Mouse (Mus musculus): ENCODE measurements around the gene Ndufb4. TPM values are rescaled to one million over a fixed set of nuclear protein-coding genes. Genes with fewer than 3 reads are reported as not detected.

Ndufb4 gene
- polyA plus RNA-seq, 1 experiment = not detected

DNA sequence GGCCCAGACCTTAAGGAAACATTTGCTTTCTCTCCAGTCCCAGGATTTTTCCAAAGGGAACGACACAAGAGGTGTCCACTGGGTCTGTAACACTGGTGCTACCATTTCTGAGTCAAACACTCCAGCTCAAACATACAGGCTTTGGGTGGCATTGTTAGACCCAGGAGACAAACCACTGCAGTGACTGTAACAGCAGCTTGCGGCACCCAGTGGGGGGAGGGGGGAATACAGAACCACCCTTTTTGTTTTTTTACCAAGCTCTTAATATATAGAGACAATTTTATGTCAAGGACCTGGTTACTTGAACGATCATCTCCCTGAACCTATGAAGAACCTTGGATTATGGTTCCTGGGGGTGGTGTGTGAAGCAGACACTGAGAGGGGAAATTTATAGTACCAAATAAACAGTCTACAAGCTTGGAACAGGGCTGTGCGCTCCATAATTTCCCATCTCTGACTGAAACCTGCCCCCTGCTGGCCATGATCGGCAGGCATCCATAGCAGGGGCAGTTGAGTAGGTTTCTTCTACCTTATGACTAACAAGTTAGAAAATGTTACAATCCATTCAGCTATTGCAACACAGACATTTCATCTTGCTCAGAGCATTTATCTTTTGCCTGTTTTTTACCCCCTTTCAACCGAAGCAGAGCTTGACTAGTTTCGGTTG, 28.2 kb upstream of the Ndufb4 start:
- TF ChIP-seq POLR2A (IDR thresholded peaks at IDR 0.05; ENCODE audit: insufficient read depth, low read depth, low read length) = no peak
- TF ChIP-seq CTCF (IDR thresholded peaks at IDR 0.05; ENCODE audit: insufficient read depth, low read depth, low read length) = peak; percentile 69; the same call in 1 of the 2 replicates
- H3K27ac ChIP-seq (ENCODE audit: insufficient read depth, low read depth, low read length) = peak overlapping the region; percentile 92
- 19% methylated on average over 7 of the region's 7 CpGs for WGBS
- H3K4me1 ChIP-seq (ENCODE audit: control insufficient read depth, insufficient read depth, low read length) = peaks cover 25% of the 10 kb centered on the region
- no peak overlapping the region for H3K4me3 ChIP-seq (ENCODE audit: insufficient read depth, low read depth, low read length)

DNA sequence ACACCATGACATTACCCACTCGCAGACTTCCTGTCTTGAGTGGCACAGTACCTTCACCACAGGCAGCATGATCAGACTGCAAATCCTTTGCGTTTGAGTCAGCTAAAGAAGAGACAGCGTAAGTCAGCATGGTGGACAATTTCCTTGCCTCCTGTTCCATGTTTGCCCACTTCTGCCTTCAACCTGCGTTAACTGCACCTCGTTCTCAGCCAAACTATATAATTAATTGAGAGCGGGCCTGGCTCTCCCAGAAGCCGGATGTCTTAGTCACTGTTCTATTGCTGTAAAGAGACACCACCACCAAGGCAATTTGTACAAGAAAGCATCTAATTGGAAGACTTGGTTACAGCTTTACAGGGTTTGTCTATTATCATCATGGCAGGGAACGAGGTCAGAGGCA, 26.6 kb upstream of the Ndufb4 start:
- H3K4me3 ChIP-seq (ENCODE audit: insufficient read depth, low read depth, low read length) = no peak overlapping the region
- WGBS = 21% methylated on average over 8 of the region's 8 CpGs

DNA sequence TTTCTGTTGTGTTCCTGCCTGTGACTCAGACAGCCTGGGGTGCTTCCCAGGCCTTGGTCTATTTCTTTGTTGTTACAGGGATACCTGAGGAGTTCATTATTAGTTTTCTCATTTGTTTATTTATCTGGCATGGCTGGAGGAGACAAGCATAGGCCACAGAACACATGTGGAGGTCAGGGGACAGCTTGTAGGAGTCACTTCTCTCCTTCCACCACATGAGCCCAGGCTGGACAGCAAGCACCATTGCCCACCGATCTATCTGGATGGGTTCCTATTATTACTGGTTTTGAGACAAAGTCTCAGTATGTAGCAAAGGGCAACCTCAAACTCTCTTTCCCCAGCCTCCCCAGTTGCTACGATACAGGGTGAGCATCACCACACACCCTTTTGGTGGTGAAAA, 26.0 kb upstream of the Ndufb4 start:
- Histone ChIP-seq H3K4me1 (ENCODE audit: control insufficient read depth, insufficient read depth, low read length) (peaks cover 28% of the 10 kb centered on the region), H3K27ac (ENCODE audit: insufficient read depth, low read depth, low read length) (peak overlapping the region; percentile 86), H3K4me3 (ENCODE audit: insufficient read depth, low read depth, low read length) (no peak overlapping the region)
- 31% methylated on average over 2 of the region's 2 CpGs for WGBS
- TF ChIP-seq POLR2A (IDR thresholded peaks at IDR 0.05; ENCODE audit: insufficient read depth, low read depth, low read length) (no peak), CTCF (IDR thresholded peaks at IDR 0.05; ENCODE audit: insufficient read depth, low read depth, low read length) (no peak)

More for the DNA sequence above, 26.6 kb upstream of the Ndufb4 start:
- Histone ChIP-seq H3K4me1 (ENCODE audit: control insufficient read depth, insufficient read depth, low read length) (peaks cover 27% of the 10 kb centered on the region), H3K27ac (ENCODE audit: insufficient read depth, low read depth, low read length) (peak overlapping the region; percentile 81)
- TF ChIP-seq POLR2A (IDR thresholded peaks at IDR 0.05; ENCODE audit: insufficient read depth, low read depth, low read length) (no peak), CTCF (IDR thresholded peaks at IDR 0.05; ENCODE audit: insufficient read depth, low read depth, low read length) (no peak)

DNA sequence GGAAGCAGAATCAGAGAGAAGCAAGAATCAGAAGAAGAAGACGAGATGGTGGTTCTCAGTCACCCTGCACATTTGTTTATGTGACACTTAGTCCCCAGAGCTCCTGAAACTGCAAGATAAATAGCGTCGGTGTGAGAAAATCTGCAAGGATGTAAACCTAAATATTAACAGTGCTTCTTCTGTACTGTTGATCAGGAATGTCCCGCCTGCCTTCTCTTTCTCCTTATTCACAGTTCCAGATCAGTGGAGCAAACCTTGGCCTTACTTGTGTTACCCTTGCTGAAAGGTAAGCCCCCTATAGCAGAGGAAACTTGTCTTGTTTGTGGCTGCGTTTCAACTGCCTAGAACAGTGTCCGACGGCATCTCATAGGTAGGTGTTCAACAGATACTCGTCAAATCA, 23.3 kb upstream of the Ndufb4 start:
- no peak for TF ChIP-seq CTCF (IDR thresholded peaks at IDR 0.05; ENCODE audit: insufficient read depth, low read depth, low read length)
- no peak for TF ChIP-seq POLR2A (IDR thresholded peaks at IDR 0.05; ENCODE audit: insufficient read depth, low read depth, low read length)
- Histone ChIP-seq H3K4me3 (ENCODE audit: insufficient read depth, low read depth, low read length) (no peak overlapping the region), H3K27ac (ENCODE audit: insufficient read depth, low read depth, low read length) (no peak overlapping the region), H3K4me1 (ENCODE audit: control insufficient read depth, insufficient read depth, low read length) (peaks cover 13% of the 10 kb centered on the region)
- 78% methylated on average over 8 of the region's 8 CpGs for WGBS

DNA sequence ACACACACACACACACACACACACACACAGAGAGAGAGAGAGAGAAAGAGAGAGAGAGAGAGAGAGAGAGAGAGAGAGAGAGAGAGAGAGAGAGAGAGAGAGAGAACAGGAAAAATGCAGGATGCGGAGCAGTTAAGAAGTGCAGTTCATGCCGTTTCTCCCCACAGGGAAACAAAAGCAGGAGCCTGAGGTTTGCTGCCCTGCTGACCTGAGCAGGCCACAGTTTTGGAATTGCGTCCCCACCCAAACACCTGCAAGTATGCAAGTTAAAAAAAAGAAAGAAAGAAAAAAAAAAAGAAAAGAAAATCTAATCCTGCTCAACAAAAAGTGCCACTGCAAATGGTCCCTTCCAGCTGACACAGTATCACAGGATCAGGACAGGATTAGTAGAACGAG, 22.4 kb upstream of the Ndufb4 start:
- H3K4me1 ChIP-seq (ENCODE audit: control insufficient read depth, insufficient read depth, low read length) = peaks cover 13% of the 10 kb centered on the region
- TF ChIP-seq CTCF (IDR thresholded peaks at IDR 0.05; ENCODE audit: insufficient read depth, low read depth, low read length) (no peak), POLR2A (IDR thresholded peaks at IDR 0.05; ENCODE audit: insufficient read depth, low read depth, low read length) (no peak)
- 28% methylated on average over 4 of the region's 4 CpGs for WGBS
- H3K4me3 ChIP-seq (ENCODE audit: insufficient read depth, low read depth, low read length) = no peak overlapping the region
- H3K27ac ChIP-seq (ENCODE audit: insufficient read depth, low read depth, low read length) = peak overlapping the region; percentile 12; the same call in 1 of the 2 replicates

DNA sequence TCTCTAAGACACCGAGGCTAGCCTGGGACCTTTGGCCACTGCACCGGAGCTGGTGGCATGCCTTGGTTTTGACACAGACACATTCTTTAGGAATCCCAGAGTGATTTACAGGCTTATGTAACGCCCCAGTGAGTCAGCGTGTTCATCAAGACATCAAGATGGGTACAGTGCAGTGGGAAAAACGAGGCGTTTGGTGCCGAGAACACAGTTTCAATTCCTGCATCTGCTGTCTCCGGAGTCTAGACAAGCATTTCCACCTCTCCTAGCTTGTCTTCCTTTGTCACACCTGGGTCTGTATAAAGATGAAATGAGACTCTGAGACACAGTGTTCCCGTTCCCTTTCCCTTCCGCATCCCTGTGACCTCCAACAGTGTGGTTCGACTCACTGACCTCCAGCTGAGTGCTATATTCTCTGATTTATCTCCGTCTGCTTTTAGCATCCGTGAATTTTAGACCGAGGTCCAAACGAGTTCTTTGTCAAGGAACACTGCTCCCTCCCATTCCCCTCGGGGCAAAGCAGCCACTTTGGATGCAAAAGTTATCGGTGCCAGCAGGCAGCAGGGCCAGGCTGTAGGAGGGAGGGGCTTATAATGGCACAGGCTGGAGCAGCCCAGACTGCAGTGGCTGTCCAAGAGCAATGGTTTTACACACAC, 21.9 kb upstream of the Ndufb4 start:
- H3K27ac ChIP-seq (ENCODE audit: insufficient read depth, low read depth, low read length) = peak overlapping the region; percentile 12
- peaks cover 15% of the 10 kb centered on the region for H3K4me1 ChIP-seq (ENCODE audit: control insufficient read depth, insufficient read depth, low read length)
- TF ChIP-seq POLR2A (IDR thresholded peaks at IDR 0.05; ENCODE audit: insufficient read depth, low read depth, low read length) (no peak), CTCF (IDR thresholded peaks at IDR 0.05; ENCODE audit: insufficient read depth, low read depth, low read length) (no peak)
- H3K4me3 ChIP-seq (ENCODE audit: insufficient read depth, low read depth, low read length) = 0 out of 2 replicates have a peak overlapping the region, but pooled peaks have one; percentile 2
- 35% methylated on average over 17 of the region's 17 CpGs for whole genome bisulfite sequencing

DNA sequence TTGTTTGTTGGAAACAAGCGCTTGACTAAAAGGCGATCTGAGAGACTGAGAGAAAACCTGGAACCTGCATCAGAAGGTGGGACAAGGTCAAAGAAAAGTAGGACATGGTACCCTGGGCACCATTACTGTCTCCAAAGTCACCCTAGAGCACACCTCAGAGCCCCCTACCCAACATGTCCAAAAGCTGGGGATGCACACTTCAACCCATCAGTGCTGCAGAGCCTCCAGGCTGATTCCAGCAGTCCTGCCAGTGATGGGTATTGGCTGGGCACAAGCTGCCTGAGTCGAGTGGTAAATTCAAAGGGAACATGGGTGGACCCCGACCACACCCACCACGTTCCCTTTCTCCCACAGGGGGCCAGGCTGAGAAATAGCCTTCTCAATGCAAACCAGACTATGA, 21.1 kb upstream of the Ndufb4 start:
- no peak overlapping the region for H3K27ac ChIP-seq (ENCODE audit: insufficient read depth, low read depth, low read length)
- WGBS = 91% methylated on average over 5 of the region's 5 CpGs

GRCm38 (mm10) chr16:37670666-37671283, 16.5 kb upstream of the Ndufb4 start:
- 30% methylated on average over 4 of the region's 4 CpGs for WGBS
- H3K4me3 ChIP-seq (ENCODE audit: insufficient read depth, low read depth, low read length) = no peak overlapping the region
- H3K4me1 ChIP-seq (ENCODE audit: control insufficient read depth, insufficient read depth, low read length) = peaks cover 5% of the 10 kb centered on the region; the same call in 1 of the 2 replicates
- no peak overlapping the region for H3K27ac ChIP-seq (ENCODE audit: insufficient read depth, low read depth, low read length)
- TF ChIP-seq CTCF (IDR thresholded peaks at IDR 0.05; ENCODE audit: insufficient read depth, low read depth, low read length) (no peak), POLR2A (IDR thresholded peaks at IDR 0.05; ENCODE audit: insufficient read depth, low read depth, low read length) (no peak)

More for the DNA sequence above, 21.1 kb upstream of the Ndufb4 start:
- TF ChIP-seq CTCF (IDR thresholded peaks at IDR 0.05; ENCODE audit: insufficient read depth, low read depth, low read length) (no peak), POLR2A (IDR thresholded peaks at IDR 0.05; ENCODE audit: insufficient read depth, low read depth, low read length) (no peak)
- H3K4me1 ChIP-seq (ENCODE audit: control insufficient read depth, insufficient read depth, low read length) = peaks cover 16% of the 10 kb centered on the region
- H3K4me3 ChIP-seq (ENCODE audit: insufficient read depth, low read depth, low read length) = no peak overlapping the region

DNA sequence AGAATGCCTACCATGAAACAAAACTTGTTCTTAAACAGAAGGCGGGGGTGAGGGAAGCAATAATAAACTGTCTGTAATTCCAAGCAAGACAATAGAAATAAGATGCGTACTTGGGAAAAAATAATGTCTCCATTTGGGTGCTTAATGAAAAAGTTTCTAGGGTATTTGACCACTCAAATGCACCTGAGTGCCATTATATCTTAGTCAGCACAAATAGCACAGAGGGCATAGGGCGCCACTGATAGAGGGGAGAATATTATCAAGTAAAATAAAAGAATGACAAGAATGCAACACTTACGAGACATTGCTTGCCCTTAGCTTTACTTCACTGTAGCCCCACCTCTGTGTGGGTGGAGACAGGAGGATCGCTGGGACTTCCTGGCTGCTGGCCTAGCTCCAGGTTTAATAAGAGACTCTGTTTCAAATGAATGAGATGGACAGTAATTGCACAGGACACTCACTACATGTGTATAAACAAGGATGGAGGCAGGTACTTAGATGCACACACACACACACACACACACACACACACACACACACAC, 11.2 kb upstream of the Ndufb4 start:
- H3K4me1 ChIP-seq (ENCODE audit: control insufficient read depth, insufficient read depth, low read length) = no peaks in the 10 kb centered on the region
- no peak overlapping the region for H3K4me3 ChIP-seq (ENCODE audit: insufficient read depth, low read depth, low read length)
- WGBS = 70% methylated on average over 5 of the region's 5 CpGs
- TF ChIP-seq CTCF (IDR thresholded peaks at IDR 0.05; ENCODE audit: insufficient read depth, low read depth, low read length) (no peak), POLR2A (IDR thresholded peaks at IDR 0.05; ENCODE audit: insufficient read depth, low read depth, low read length) (no peak)
- no peak overlapping the region for H3K27ac ChIP-seq (ENCODE audit: insufficient read depth, low read depth, low read length)

Measured in olfactory bulb, adult 2 months (tissue).